In genomic region chr4:149918455-149919070, GRCm38 (mm10) we compare ENCODE assay signal across 13 mouse cellular contexts. TPM values are rescaled to one million over a fixed set of nuclear protein-coding genes. Genes with fewer than 3 reads are reported as not detected.
DNase-seq lines count a peak whose midpoint lies in the region; ATAC-seq and TF ChIP-seq lines count a peak whose summit lies in the region.
"Had no signal": no experiment of that assay in that cellular context is flagged by ENCODE, and none has a peak within 500 bp of the region (broad histone marks: within the 10 kb centered on the region; RNA-seq: fewer than 3 reads in every experiment).

No protein-coding gene starts in this region.

- no peak overlapping the region for H3K4me2 ChIP-seq in hindbrain, embryonic 12.5 days (replicated peaks)
- no peak overlapping the region for H3K4me2 ChIP-seq in hindbrain, embryonic 11.5 days (replicated peaks; ENCODE audit: low read depth, low read length)
- H3K4me2 ChIP-seq in intestine, postnatal 0 days (replicated peaks; ENCODE audit: low read depth), result no peak overlapping the region
- H3K4me2 ChIP-seq in liver, embryonic 12.5 days, result no peak overlapping the region
- H3K4me2 ChIP-seq: embryonic facial prominence, embryonic 13.5 days had no signal

- 81% methylated on average over 15 of the region's 15 CpGs for WGBS in hindbrain, embryonic 12.5 days
- WGBS in hindbrain, embryonic 11.5 days, result 93% methylated on average over 15 of the region's 15 CpGs
- 83% methylated on average over 15 of the region's 15 CpGs for WGBS in intestine, postnatal 0 days
- WGBS in liver, embryonic 12.5 days (ENCODE audit: insufficient replicate concordance), result 76% methylated on average over 15 of the region's 15 CpGs

- H3K9ac ChIP-seq in hindbrain, embryonic 12.5 days, result 0 out of 2 replicates have a peak overlapping the region, but pooled peaks have one; percentile 8
- no peak overlapping the region for H3K9ac ChIP-seq in hindbrain, embryonic 11.5 days (ENCODE audit: low read depth, low read length)
- H3K9ac ChIP-seq in intestine, postnatal 0 days (ENCODE audit: low read depth, low read length), result no peak overlapping the region
- no peak overlapping the region for H3K9ac ChIP-seq in liver, embryonic 12.5 days
- H3K9ac ChIP-seq: embryonic facial prominence, embryonic 13.5 days had no signal

- no peak overlapping the region for H3K27ac ChIP-seq in hindbrain, embryonic 12.5 days
- no peak overlapping the region for H3K27ac ChIP-seq in hindbrain, embryonic 11.5 days (ENCODE audit: low read depth, low read length)
- peak overlapping the region; percentile 90 for H3K27ac ChIP-seq in intestine, postnatal 0 days (ENCODE audit: low read depth, low read length)
- no peak overlapping the region for H3K27ac ChIP-seq in liver, embryonic 12.5 days
- H3K27ac ChIP-seq: embryonic facial prominence, embryonic 13.5 days had no signal

- TF ChIP-seq CTCF in intestine, postnatal 0 days (IDR thresholded peaks at IDR 0.05; ENCODE audit: low read depth), result no peak

- no peaks in the 10 kb centered on the region for H3K9me3 ChIP-seq in hindbrain, embryonic 12.5 days (replicated peaks)
- H3K9me3 ChIP-seq in hindbrain, embryonic 11.5 days (ENCODE audit: control insufficient read depth, low read length), result no peaks in the 10 kb centered on the region
- H3K9me3 ChIP-seq in intestine, postnatal 0 days (ENCODE audit: control insufficient read depth), result no peaks in the 10 kb centered on the region
- H3K9me3 ChIP-seq in liver, embryonic 12.5 days (replicated peaks), result no peaks in the 10 kb centered on the region; the same call in 1 of the 2 replicates
- H3K9me3 ChIP-seq: embryonic facial prominence, embryonic 13.5 days had no signal

- 0 out of 2 replicates have a peak, but pooled peaks cover 11% of the 10 kb centered on the region for H3K27me3 ChIP-seq in hindbrain, embryonic 12.5 days
- peaks cover 2% of the 10 kb centered on the region; the same call in 1 of the 2 replicates for H3K27me3 ChIP-seq in hindbrain, embryonic 11.5 days (ENCODE audit: control insufficient read depth, insufficient read depth, low read length)
- no peaks in the 10 kb centered on the region for H3K27me3 ChIP-seq in intestine, postnatal 0 days (replicated peaks; ENCODE audit: control insufficient read depth, insufficient read depth, low read length)
- H3K27me3 ChIP-seq in liver, embryonic 12.5 days (replicated peaks), result peaks cover 23% of the 10 kb centered on the region
- H3K27me3 ChIP-seq: embryonic facial prominence, embryonic 13.5 days had no signal

- no peak for ATAC-seq in hindbrain, embryonic 12.5 days (ENCODE audit: low FRiP score)
- no peak for ATAC-seq in hindbrain, embryonic 11.5 days (ENCODE audit: low FRiP score)
- no peak for ATAC-seq in intestine, postnatal 0 days
- ATAC-seq in liver, embryonic 12.5 days, result no peak
- ATAC-seq: forebrain, embryonic 16.5 days had no signal

- H3K4me3 ChIP-seq in hindbrain, embryonic 12.5 days, result no peak overlapping the region
- no peak overlapping the region for H3K4me3 ChIP-seq in hindbrain, embryonic 11.5 days (ENCODE audit: low read depth, low read length)
- no peak overlapping the region for H3K4me3 ChIP-seq in intestine, postnatal 0 days (ENCODE audit: low read depth, low read length)
- H3K4me3 ChIP-seq in liver, embryonic 12.5 days, result no peak overlapping the region
- H3K4me3 ChIP-seq: embryonic facial prominence, embryonic 13.5 days had no signal

- peaks cover 68% of the 10 kb centered on the region for H3K4me1 ChIP-seq in hindbrain, embryonic 12.5 days
- H3K4me1 ChIP-seq in hindbrain, embryonic 11.5 days (replicated peaks; ENCODE audit: control insufficient read depth, insufficient read depth, low read length), result peaks cover 10% of the 10 kb centered on the region
- H3K4me1 ChIP-seq in intestine, postnatal 0 days (replicated peaks; ENCODE audit: control insufficient read depth, insufficient read depth, low read length), result peaks cover 28% of the 10 kb centered on the region
- H3K4me1 ChIP-seq in liver, embryonic 12.5 days, result 0 out of 2 replicates have a peak, but pooled peaks cover 5% of the 10 kb centered on the region

- DNase-seq in hindbrain, embryonic 11.5 days (ENCODE audit: low spot score), result no peak
- DNase-seq in layer of hippocampus, postnatal 14 days (ENCODE audit: low spot score in 2 of 2), result peak; percentile 40 to 55
- peak; percentile 44 to 45 for DNase-seq in right cerebral cortex, postnatal 10 days (ENCODE audit: low spot score in 2 of 2)
- no peak for DNase-seq in adrenal gland, postnatal 14 days
- DNase-seq: cerebellum, adult 9-10 months; heart, adult 11 months; heart, postnatal 36 days; kidney, adult 11 months had no signal

- no peaks in the 10 kb centered on the region for H3K36me3 ChIP-seq in hindbrain, embryonic 12.5 days
- H3K36me3 ChIP-seq in hindbrain, embryonic 11.5 days (ENCODE audit: control insufficient read depth, insufficient read depth, low read length), result no peaks in the 10 kb centered on the region
- no peaks in the 10 kb centered on the region; the same call in 1 of the 2 replicates for H3K36me3 ChIP-seq in intestine, postnatal 0 days (ENCODE audit: control insufficient read depth, insufficient read depth)
- no peaks in the 10 kb centered on the region for H3K36me3 ChIP-seq in liver, embryonic 12.5 days
- H3K36me3 ChIP-seq: embryonic facial prominence, embryonic 13.5 days had no signal

RNA-seq across cellular contexts. Expression of gene Spsb1, which starts 36.3 kb away (rescaled TPM):
- 15.5 and 17.8 TPM in 2 replicates for polyA plus RNA-seq in hindbrain, embryonic 12.5 days (2016; fragmentation: Nextera tagmentation; extraction: Ambion mirVana)
- 11.7 and 12.0 TPM in 2 replicates for polyA plus RNA-seq in hindbrain, embryonic 11.5 days (2014; fragmentation: Nextera tagmentation; extraction: Ambion mirVana)
- polyA plus RNA-seq in intestine, postnatal 0 days (2015; fragmentation: Nextera tagmentation; extraction: Ambion mirVana), result 26.4 and 26.5 TPM in 2 replicates
- total RNA-seq in layer of hippocampus, postnatal 14 days (2021), result 10 to 100 TPM; 25.3 to 29.1 TPM
- 0.97 and 1.5 TPM in 2 replicates for polyA plus RNA-seq in liver, embryonic 12.5 days (2016; fragmentation: Nextera tagmentation; extraction: Ambion mirVana)
- 24.7 and 29.6 TPM in 2 replicates for total RNA-seq in adrenal gland, postnatal 14 days (2021)

Comparison
In these comparisons a context has a peak if more than half of its experiments do, and no peak if none do; other contexts are left out.
1. DNase-seq: peak in layer of hippocampus, postnatal 14 days (2 of 2) and right cerebral cortex, postnatal 10 days (2 of 2); none in hindbrain, embryonic 11.5 days (single experiment) and adrenal gland, postnatal 14 days (single experiment).